Mouse (Mus musculus): ENCODE results near the gene Sdc1.
A peak's percentile ranks its signal among the peaks of the same experiment; 100 is the strongest.

- TF ChIP-seq CTCF (IDR thresholded peaks at IDR 0.05; ENCODE audit: low read depth): peak; percentile 2; the same call in 1 of the 2 replicates
- TF ChIP-seq EP300 (IDR thresholded peaks at IDR 0.05; ENCODE audit: low read depth): no peak
These were observed 6.7 kb upstream of the Sdc1 start for GRCm38 (mm10) chr12:8764221-8764930.

Measured in liver, postnatal 0 days (tissue).